Mouse (Mus musculus) A20 (cell line): Measurements from ENCODE around the gene Sox4.

ENCODE experiments used
- DNase-seq: peaks from one replicate; pipeline ENCODE4 v3.0.0-alpha.2; 2011; ENCODE audit warnings: low read depth, low spot score

Sox4 gene

GRCm38 (mm10) chr13:28953581-28953991 lies at the start of gene Sox4:
TSS of gene Sox4 (minus strand) at chr13:28953713.
- no peak for DNase-seq

- peak; percentile 75 for DNase-seq
Measured at GRCm38 (mm10) chr13:28991899-28992664, 38.6 kb upstream of the Sox4 start.

- peak; percentile 40 for DNase-seq
Measured at GRCm38 (mm10) chr13:28988751-28989703, 35.5 kb upstream of the Sox4 start.

GRCm38 (mm10) chr13:28980681-28981080 lies 27.2 kb upstream of the Sox4 start:
- DNase-seq: no peak

GRCm38 (mm10) chr13:28975011-28975410 lies 21.5 kb upstream of the Sox4 start:
- no peak for DNase-seq

GRCm38 (mm10) chr13:28974597-28974996 lies 21.1 kb upstream of the Sox4 start:
- no peak for DNase-seq

- no peak for DNase-seq
Measured at GRCm38 (mm10) chr13:28960916-28961315, 7.4 kb upstream of the Sox4 start.

- peak; percentile 90 for DNase-seq
Measured at GRCm38 (mm10) chr13:28959458-28959978, 6.0 kb upstream of the Sox4 start.

GRCm38 (mm10) chr13:28959068-28959440 lies 5.5 kb upstream of the Sox4 start:
- peak; percentile 59 for DNase-seq

- peak; percentile 86 for DNase-seq
Measured at GRCm38 (mm10) chr13:28958211-28959067, 4.9 kb upstream of the Sox4 start.

- peak; percentile 83 for DNase-seq
Measured at GRCm38 (mm10) chr13:28957765-28958164, 4.3 kb upstream of the Sox4 start.

GRCm38 (mm10) chr13:28952576-28953571 lies 639 bp downstream of the Sox4 start:
- DNase-seq: no peak

- no peak for DNase-seq
Measured at GRCm38 (mm10) chr13:28951691-28952575, 1.6 kb downstream of the Sox4 start.

- no peak for DNase-seq
Measured at GRCm38 (mm10) chr13:28950623-28951491, 2.7 kb downstream of the Sox4 start.

GRCm38 (mm10) chr13:28950266-28950622 lies 3.3 kb downstream of the Sox4 start:
- no peak for DNase-seq

GRCm38 (mm10) chr13:28949279-28949915 lies 4.1 kb downstream of the Sox4 start:
- no peak for DNase-seq

- no peak for DNase-seq
Measured at GRCm38 (mm10) chr13:28948541-28948940, 5.0 kb downstream of the Sox4 start.
